ENCODE assay signal across 8 mouse cellular contexts in genomic region chr6:87590394-87591281, GRCm38 (mm10). TPM values are rescaled to one million over a fixed set of nuclear protein-coding genes. Genes with fewer than 3 reads are reported as not detected.
DNase-seq lines count a peak whose midpoint lies in the region; ATAC-seq and TF ChIP-seq lines count a peak whose summit lies in the region.

Prokr1 (minus strand) TSS chr6:87590743.

- in situ Hi-C loops in CH12.LX (cut with MboI; ENCODE audit: low pct_ligation_motif_present, low pct_unique_long_range_greater_than_20kb, low sequenced_read_pairs) = no loop called here

- H3K79me2 ChIP-seq in CH12.LX (replicated peaks; ENCODE audit: control insufficient read depth, extremely low read depth, insufficient read depth, poor library complexity, severe bottlenecking) = no peaks in the 10 kb centered on the region

- TF ChIP-seq RAD21 in CH12.LX (IDR thresholded peaks at IDR 0.05; ENCODE audit: low read depth, low read length) = no peak

- peak within 1 kb of the TSS; percentile 65; the same call in 1 of the 2 replicates for H3K4me2 ChIP-seq in CH12.LX (ENCODE audit: insufficient read depth, low read depth, poor library complexity, severe bottlenecking)
- peak within 1 kb of the TSS; percentile 92 for H3K4me2 ChIP-seq in lung, embryonic 15.5 days
- peak within 1 kb of the TSS; percentile 75 for H3K4me2 ChIP-seq in neural tube, embryonic 14.5 days (ENCODE audit: low read depth, low read length)

- H3K9me3 ChIP-seq in CH12.LX (replicated peaks; ENCODE audit: low read length) = no peaks in the 10 kb centered on the region
- no peaks in the 10 kb centered on the region for H3K9me3 ChIP-seq in lung, embryonic 15.5 days
- H3K9me3 ChIP-seq in neural tube, embryonic 14.5 days (ENCODE audit: control insufficient read depth, low read length) = no peaks in the 10 kb centered on the region

- H3K4me1 ChIP-seq in CH12.LX (ENCODE audit: control insufficient read depth in 1 of 2, insufficient read depth in 2 of 2) = peaks cover 4 to 22% of the 10 kb centered on the region in 2 experiments
- H3K4me1 ChIP-seq in kidney, adult 2 months (ENCODE audit: control insufficient read depth, insufficient read depth, low read length) = no peaks in the 10 kb centered on the region
- H3K4me1 ChIP-seq in lung, embryonic 15.5 days = peaks cover 6% of the 10 kb centered on the region
- H3K4me1 ChIP-seq in neural tube, embryonic 14.5 days (ENCODE audit: control insufficient read depth, insufficient read depth, low read length) = 0 out of 2 replicates have a peak, but pooled peaks cover 4% of the 10 kb centered on the region

- TF ChIP-seq EP300 in CH12.LX (IDR thresholded peaks at IDR 0.05; ENCODE audit: low read length) = no peak

- DNase-seq in 3T3-L1 (ENCODE audit: low read depth, low spot score) (peak; percentile 48), CH12.LX (ENCODE audit: extremely low read depth) (no peak)
- DNase-seq in embryo, embryonic 11.5 days (ENCODE audit: low read depth, low spot score) = peak; percentile 41
- DNase-seq in heart, adult 8-10 months (ENCODE audit: low spot score) = peak; percentile 17
- peak; percentile 52 for DNase-seq in kidney, adult 2 months
- DNase-seq in layer of hippocampus, postnatal 36 days = no peak

- no peak within 1 kb of the TSS for H3K4me3 ChIP-seq in CH12.LX (replicated peaks in 1 of 3; ENCODE audit: low read depth in 2 of 3, low read length in 2 of 3, poor library complexity in 1 of 3)
- H3K4me3 ChIP-seq in kidney, adult 2 months (ENCODE audit: insufficient read depth, low read depth, low read length) = peak within 1 kb of the TSS; percentile 38
- H3K4me3 ChIP-seq in lung, embryonic 15.5 days = peak within 1 kb of the TSS; percentile 45
- H3K4me3 ChIP-seq in neural tube, embryonic 14.5 days (ENCODE audit: low read depth, low read length) = peak within 1 kb of the TSS; percentile 50

- H3K27me3 ChIP-seq in CH12.LX (replicated peaks) = peaks cover 10% of the 10 kb centered on the region
- H3K27me3 ChIP-seq in kidney, adult 2 months (replicated peaks; ENCODE audit: control insufficient read depth, insufficient read depth, low read length) = no peaks in the 10 kb centered on the region
- peaks cover 8% of the 10 kb centered on the region; the same call in 1 of the 2 replicates for H3K27me3 ChIP-seq in lung, embryonic 15.5 days
- H3K27me3 ChIP-seq in neural tube, embryonic 14.5 days (ENCODE audit: control insufficient read depth, insufficient read depth, low read length) = no peaks in the 10 kb centered on the region

- H3K27ac ChIP-seq in CH12.LX (ENCODE audit: insufficient read depth, low read depth) = no peak within 1 kb of the TSS
- no peak within 1 kb of the TSS for H3K27ac ChIP-seq in kidney, adult 2 months (ENCODE audit: insufficient read depth, low read depth, low read length)
- no peak within 1 kb of the TSS for H3K27ac ChIP-seq in lung, embryonic 15.5 days
- no peak within 1 kb of the TSS for H3K27ac ChIP-seq in neural tube, embryonic 14.5 days (ENCODE audit: low read depth, low read length)

- H3K36me3 ChIP-seq in CH12.LX (replicated peaks in 1 of 2; ENCODE audit: control insufficient read depth in 1 of 2, insufficient read depth in 1 of 2, low read length in 1 of 2) = no peaks in the 10 kb centered on the region
- no peaks in the 10 kb centered on the region for H3K36me3 ChIP-seq in kidney, adult 2 months (ENCODE audit: control insufficient read depth, insufficient read depth, low read length)
- no peaks in the 10 kb centered on the region for H3K36me3 ChIP-seq in lung, embryonic 15.5 days
- H3K36me3 ChIP-seq in neural tube, embryonic 14.5 days (ENCODE audit: control insufficient read depth, insufficient read depth, low read length) = no peaks in the 10 kb centered on the region

- TF ChIP-seq CTCF in CH12.LX (conservative IDR thresholded peaks at IDR 0.05 in 1 of 2, IDR thresholded peaks at IDR 0.05 in 1 of 2; ENCODE audit: low read depth in 2 of 2, low read length in 2 of 2) = no peak
- no peak for TF ChIP-seq CTCF in kidney, adult 2 months (conservative IDR thresholded peaks at IDR 0.05; ENCODE audit: insufficient read depth, insufficient read length, low read depth, low read length)

- H3K9ac ChIP-seq in CH12.LX (ENCODE audit: insufficient read depth, low read depth) = no peak within 1 kb of the TSS
- peak within 1 kb of the TSS; percentile 37; the same call in 1 of the 2 replicates for H3K9ac ChIP-seq in lung, embryonic 15.5 days
- H3K9ac ChIP-seq in neural tube, embryonic 14.5 days (replicated peaks; ENCODE audit: low read depth, low read length) = peak within 1 kb of the TSS; percentile 43

- peak; percentile 91 for ATAC-seq in lung, embryonic 15.5 days (ENCODE audit: borderline replicate concordance, extremely low read depth, low FRiP score, low TSS enrichment)
- peak; percentile 83 for ATAC-seq in neural tube, embryonic 14.5 days (ENCODE audit: low read depth)

- 2% methylated on average over 34 of the region's 34 CpGs for WGBS in kidney, adult 2 months
- WGBS in lung, embryonic 15.5 days = 1% methylated on average over 34 of the region's 34 CpGs
- WGBS in neural tube, embryonic 14.5 days = under 1% methylated on average over 34 of the region's 34 CpGs

- dilution Hi-C loops in CH12.LX (cut with MboI; ENCODE audit: extremely low pct_ligation_motif_present, extremely low pct_unique_long_range_greater_than_20kb, low sequenced_read_pairs) = no loop called here

- TF ChIP-seq POLR2A in CH12.LX (IDR thresholded peaks at IDR 0.05; ENCODE audit: low read depth, low read length) = no peak
- TF ChIP-seq POLR2A in kidney, adult 2 months (IDR thresholded peaks at IDR 0.05; ENCODE audit: low read depth, low read length) = no peak

TF ChIP-seq in CH12.LX, 34 proteins besides CTCF, POLR2A, EP300 and RAD21:
- no peak for TF ChIP-seq E2F4 (IDR thresholded peaks at IDR 0.05; ENCODE audit: insufficient replicate concordance, low read depth, low read length)
- TF ChIP-seq GABPA (IDR thresholded peaks at IDR 0.05; ENCODE audit: insufficient replicate concordance, low read depth, low read length) = no peak
- TF ChIP-seq UBTF (IDR thresholded peaks at IDR 0.05; ENCODE audit: low read depth, low read length) = no peak
- no peak for TF ChIP-seq USF1 (IDR thresholded peaks at IDR 0.05; ENCODE audit: low read depth, low read length)
- TF ChIP-seq KAT2A (IDR thresholded peaks at IDR 0.05; ENCODE audit: insufficient replicate concordance, low read length) = no peak
- TF ChIP-seq BHLHE40 (IDR thresholded peaks at IDR 0.05; ENCODE audit: low read depth, low read length) = no peak
- no peak for TF ChIP-seq IRF4 (IDR thresholded peaks at IDR 0.05; ENCODE audit: low read depth, low read length)
- no peak for TF ChIP-seq POLR2AphosphoS2 (IDR thresholded peaks at IDR 0.05; ENCODE audit: low read depth, low read length)
- no peak for TF ChIP-seq MEF2A (IDR thresholded peaks at IDR 0.05; ENCODE audit: borderline replicate concordance, low read depth, low read length)
- no peak for TF ChIP-seq MYC (IDR thresholded peaks at IDR 0.05; ENCODE audit: low read depth, low read length)
- TF ChIP-seq MXI1 (IDR thresholded peaks at IDR 0.05; ENCODE audit: low read depth, low read length) = no peak
- no peak for TF ChIP-seq HCFC1 (IDR thresholded peaks at IDR 0.05; ENCODE audit: low read depth, low read length)
- TF ChIP-seq USF2 (conservative IDR thresholded peaks at IDR 0.05; ENCODE audit: low read depth, low read length) = no peak
- no peak for TF ChIP-seq CHD1 (IDR thresholded peaks at IDR 0.05; ENCODE audit: low read depth, low read length)

RNA-seq across cellular contexts. Expression of gene Prokr1, which starts in this region (rescaled TPM):
- total RNA-seq in CH12.LX (2012; rRNA removed) (0.08 TPM in 2 replicates), CH12.LX (2014; rRNA removed) (not detected in 2 replicates)
- polyA plus RNA-seq in CH12.LX (2012; ENCODE audit: insufficient read length, low read depth) = 0.14 TPM in 1 of 2 replicates, not detected in the other
- total RNA-seq in heart, adult 8-10 months (2022) = under 1 TPM; 0.62 to 0.68 (median 0.66) TPM
- 0.19 and 0.22 TPM in 2 replicates for polyA plus RNA-seq in kidney, adult 2 months (2012; rRNA removed)
- polyA plus RNA-seq in lung, embryonic 15.5 days (2015; fragmentation: Nextera tagmentation; extraction: Ambion mirVana) = 2.5 and 2.6 TPM in 2 replicates
- 3.2 and 4.7 TPM in 2 replicates for polyA plus RNA-seq in neural tube, embryonic 14.5 days (2014; fragmentation: Nextera tagmentation; extraction: Ambion mirVana)
- total RNA-seq in layer of hippocampus, postnatal 36 days (2021) = under 1 TPM in 1 of 2 experiments, not detected in 1; 0.25 TPM

Comparison
In these comparisons a context has a peak if more than half of its experiments do, and no peak if none do; other contexts are left out.
1. Peak in DNase-seq in heart, adult 8-10 months; RNA of the gene not detected or under 1 TPM.
2. Peak in DNase-seq and H3K4me3 ChIP-seq in kidney, adult 2 months; RNA of the gene not detected or under 1 TPM.
3. DNase-seq: peak in 3T3-L1 (single experiment) and embryo, embryonic 11.5 days (single experiment); none in CH12.LX (single experiment) and layer of hippocampus, postnatal 36 days (0 of 2).
4. H3K4me3 ChIP-seq: peak in lung, embryonic 15.5 days (single experiment) and neural tube, embryonic 14.5 days (single experiment); none in CH12.LX (0 of 3).
5. Peak in every context shown above with its lines, with median percentiles within 50 percentile points of each other: H3K4me2 ChIP-seq.